Mouse (Mus musculus) forebrain, embryonic 12.5 days (tissue): Measurements from ENCODE around the gene Cd200. TPM values are rescaled to one million over a fixed set of nuclear protein-coding genes. Genes with fewer than 3 reads are reported as not detected.

Experiments
- ATAC-seq: fragments of 200-750 bp; cut with Nextera tagmentation; 2 replicates; pipeline ENCODE4 v1.8.0; 2017; ENCODE audit warnings: moderate TSS enrichment; ENCODE audit not compliant: low FRiP score
- H3K27ac ChIP-seq: fragments of 300-500 bp; sonication (generic); 2 replicates; pipeline ENCODE4 v1.5.1; 2016; ENCODE audit warnings: mild to moderate bottlenecking
- H3K27me3 ChIP-seq: fragments of 300-500 bp; sonication (generic); 2 replicates; pipeline ENCODE4 v1.6.1; 2016; ENCODE audit warnings: mild to moderate bottlenecking
- H3K36me3 ChIP-seq: fragments of 300-500 bp; sonication (generic); replicated peaks from 2 replicates; pipeline ENCODE4 v1.6.1; 2016; ENCODE audit warnings: mild to moderate bottlenecking
- H3K4me1 ChIP-seq: fragments of 300-500 bp; sonication (generic); 2 replicates; pipeline ENCODE4 v1.6.1; 2016
- H3K4me2 ChIP-seq: fragments of 300-500 bp; sonication (generic); 2 replicates; pipeline ENCODE4 v1.6.1; 2016; ENCODE audit warnings: mild to moderate bottlenecking, moderate library complexity
- H3K4me3 ChIP-seq: fragments of 300-500 bp; sonication (generic); replicated peaks from 2 replicates; pipeline ENCODE4 v1.5.1; 2016; ENCODE audit warnings: mild to moderate bottlenecking
- H3K9ac ChIP-seq: fragments of 300-500 bp; sonication (generic); 2 replicates; pipeline ENCODE4 v1.6.1; 2016; ENCODE audit warnings: mild to moderate bottlenecking
- H3K9me3 ChIP-seq: fragments of 300-500 bp; sonication (generic); 2 replicates; pipeline ENCODE4 v1.6.1; 2016
- whole genome bisulfite sequencing: fragments of 180-500 bp; shearing (Covaris S2); methylation state at CpG from one replicate; pipeline ENCODE4 v1.1.7; 2016; 5-methylcytosine and 5-hydroxymethylcytosine counted together
- polyA plus RNA-seq: library from polyadenylated mRNA; unstranded; fragments of >200 nt; fragmentation: Nextera tagmentation; extraction: Ambion mirVana; gene quantifications from 2 replicates; pipeline ENCODE4 v1.2.1, GENCODE M21; 2016

Gene Cd200
- polyA plus RNA-seq, 1 experiment from 2014 or later: 58.9 TPM

GRCm38 (mm10) chr16:45399411-45399810 is 9.4 kb downstream of the Cd200 start:
- WGBS: 84% methylated on average over 3 of the region's 3 CpGs
- Histone ChIP-seq H3K4me1 (no peaks in the 10 kb centered on the region), H3K4me2 (no peak overlapping the region), H3K4me3 (no peak overlapping the region), H3K27ac (no peak overlapping the region), H3K9ac (no peak overlapping the region), H3K36me3 (peaks cover 4% of the 10 kb centered on the region; the same call in 1 of the 2 replicates), H3K27me3 (no peaks in the 10 kb centered on the region), H3K9me3 (no peaks in the 10 kb centered on the region)
- ATAC-seq: no peak

GRCm38 (mm10) chr16:45397440-45397839 is 11.4 kb downstream of the Cd200 start:
- ATAC-seq: no peak
- no peak overlapping the region for H3K27ac ChIP-seq
- H3K4me3 ChIP-seq: no peak overlapping the region
- H3K9me3 ChIP-seq: no peaks in the 10 kb centered on the region
- no peak overlapping the region for H3K4me2 ChIP-seq
- no peaks in the 10 kb centered on the region for H3K27me3 ChIP-seq
- peaks cover 10% of the 10 kb centered on the region; the same call in 1 of the 2 replicates for H3K36me3 ChIP-seq
- 0 out of 2 replicates have a peak, but pooled peaks cover 2% of the 10 kb centered on the region for H3K4me1 ChIP-seq
- WGBS: 74% methylated on average over 2 of the region's 2 CpGs
- no peak overlapping the region for H3K9ac ChIP-seq

- 80% methylated on average over 6 of the region's 6 CpGs for WGBS
- ATAC-seq: no peak
- Histone ChIP-seq H3K4me3 (no peak overlapping the region), H3K9ac (no peak overlapping the region), H3K4me2 (no peak overlapping the region), H3K4me1 (peaks cover 5% of the 10 kb centered on the region; the same call in 1 of the 2 replicates), H3K9me3 (no peaks in the 10 kb centered on the region), H3K27me3 (no peaks in the 10 kb centered on the region), H3K36me3 (peaks cover 10% of the 10 kb centered on the region; the same call in 1 of the 2 replicates), H3K27ac (no peak overlapping the region)
Observed at GRCm38 (mm10) chr16:45392246-45392645, 16.6 kb downstream of the Cd200 start.

- no peak overlapping the region for H3K9ac ChIP-seq
Observed at GRCm38 (mm10) chr16:45391680-45392079, 17.2 kb downstream of the Cd200 start.

GRCm38 (mm10) chr16:45390286-45390956 is 18.4 kb downstream of the Cd200 start:
- no peaks in the 10 kb centered on the region for H3K9me3 ChIP-seq
- H3K4me3 ChIP-seq: no peak overlapping the region
- no peak overlapping the region for H3K9ac ChIP-seq
- no peak overlapping the region for H3K4me2 ChIP-seq
- no peak overlapping the region for H3K27ac ChIP-seq
- peaks cover 5% of the 10 kb centered on the region; the same call in 1 of the 2 replicates for H3K4me1 ChIP-seq
- H3K36me3 ChIP-seq: peaks cover 10% of the 10 kb centered on the region; the same call in 1 of the 2 replicates
- ATAC-seq: no peak
- WGBS: 82% methylated on average over 5 of the region's 5 CpGs
- H3K27me3 ChIP-seq: no peaks in the 10 kb centered on the region

More at GRCm38 (mm10) chr16:45391680-45392079, 17.2 kb downstream of the Cd200 start:
- Histone ChIP-seq H3K4me1 (peaks cover 5% of the 10 kb centered on the region; the same call in 1 of the 2 replicates), H3K9me3 (no peaks in the 10 kb centered on the region), H3K36me3 (peaks cover 10% of the 10 kb centered on the region; the same call in 1 of the 2 replicates), H3K4me2 (no peak overlapping the region), H3K27me3 (no peaks in the 10 kb centered on the region), H3K4me3 (no peak overlapping the region), H3K27ac (no peak overlapping the region)
- WGBS: 74% methylated on average over 3 of the region's 3 CpGs
- ATAC-seq: no peak

- ATAC-seq: no peak
- Histone ChIP-seq H3K36me3 (peaks cover 10% of the 10 kb centered on the region; the same call in 1 of the 2 replicates), H3K4me3 (no peak overlapping the region), H3K4me2 (no peak overlapping the region), H3K9me3 (no peaks in the 10 kb centered on the region), H3K27me3 (no peaks in the 10 kb centered on the region), H3K4me1 (peaks cover 5% of the 10 kb centered on the region; the same call in 1 of the 2 replicates), H3K27ac (no peak overlapping the region), H3K9ac (no peak overlapping the region)
- 88% methylated on average over 2 of the region's 2 CpGs for WGBS
Observed at GRCm38 (mm10) chr16:45389833-45390232, 19.0 kb downstream of the Cd200 start.

- no peak overlapping the region for H3K4me3 ChIP-seq
- no peaks in the 10 kb centered on the region for H3K27me3 ChIP-seq
- H3K9me3 ChIP-seq: no peaks in the 10 kb centered on the region
- WGBS: 88% methylated on average over 2 of the region's 2 CpGs
- no peak overlapping the region for H3K4me2 ChIP-seq
- no peak for ATAC-seq
- H3K36me3 ChIP-seq: 0 out of 2 replicates have a peak, but pooled peaks cover 4% of the 10 kb centered on the region
- no peak overlapping the region for H3K9ac ChIP-seq
- H3K27ac ChIP-seq: no peak overlapping the region
- H3K4me1 ChIP-seq: peaks cover 5% of the 10 kb centered on the region; the same call in 1 of the 2 replicates
Observed at GRCm38 (mm10) chr16:45389041-45389440, 19.8 kb downstream of the Cd200 start.

GRCm38 (mm10) chr16:45381811-45382210 is 27.0 kb downstream of the Cd200 start:
- no peaks in the 10 kb centered on the region for H3K36me3 ChIP-seq
- 79% methylated on average over 3 of the region's 3 CpGs for WGBS
- H3K27me3 ChIP-seq: no peaks in the 10 kb centered on the region
- H3K27ac ChIP-seq: no peak overlapping the region
- no peak overlapping the region for H3K4me3 ChIP-seq
- H3K9me3 ChIP-seq: no peaks in the 10 kb centered on the region
- ATAC-seq: no peak
- no peaks in the 10 kb centered on the region for H3K4me1 ChIP-seq
- H3K4me2 ChIP-seq: no peak overlapping the region
- no peak overlapping the region for H3K9ac ChIP-seq

- Histone ChIP-seq H3K4me2 (no peak overlapping the region), H3K4me1 (no peaks in the 10 kb centered on the region), H3K36me3 (no peaks in the 10 kb centered on the region), H3K27me3 (no peaks in the 10 kb centered on the region), H3K27ac (no peak overlapping the region), H3K9ac (no peak overlapping the region), H3K9me3 (no peaks in the 10 kb centered on the region), H3K4me3 (no peak overlapping the region)
- 87% methylated on average over 3 of the region's 3 CpGs for WGBS
- ATAC-seq: no peak
Observed at GRCm38 (mm10) chr16:45378959-45379358, 29.9 kb downstream of the Cd200 start.

- Histone ChIP-seq H3K9me3 (no peaks in the 10 kb centered on the region), H3K27ac (no peak overlapping the region), H3K4me1 (no peaks in the 10 kb centered on the region), H3K4me3 (no peak overlapping the region), H3K9ac (no peak overlapping the region), H3K4me2 (no peak overlapping the region), H3K36me3 (no peaks in the 10 kb centered on the region), H3K27me3 (no peaks in the 10 kb centered on the region)
- 89% methylated on average over 5 of the region's 5 CpGs for WGBS
- ATAC-seq: no peak
Observed at GRCm38 (mm10) chr16:45378147-45378943, 30.5 kb downstream of the Cd200 start.

GRCm38 (mm10) chr16:45377332-45377731 is 31.5 kb downstream of the Cd200 start:
- no peaks in the 10 kb centered on the region for H3K36me3 ChIP-seq
- no peak overlapping the region for H3K27ac ChIP-seq
- H3K9me3 ChIP-seq: no peaks in the 10 kb centered on the region
- 90% methylated on average over 4 of the region's 4 CpGs for WGBS
- H3K4me3 ChIP-seq: no peak overlapping the region
- no peak for ATAC-seq
- H3K4me1 ChIP-seq: no peaks in the 10 kb centered on the region
- no peaks in the 10 kb centered on the region for H3K27me3 ChIP-seq
- H3K4me2 ChIP-seq: no peak overlapping the region
- H3K9ac ChIP-seq: no peak overlapping the region

- Histone ChIP-seq H3K36me3 (no peaks in the 10 kb centered on the region), H3K27me3 (no peaks in the 10 kb centered on the region), H3K4me2 (no peak overlapping the region), H3K9me3 (no peaks in the 10 kb centered on the region), H3K4me3 (no peak overlapping the region), H3K27ac (no peak overlapping the region), H3K4me1 (no peaks in the 10 kb centered on the region), H3K9ac (no peak overlapping the region)
- WGBS: 84% methylated on average over 2 of the region's 2 CpGs
- no peak for ATAC-seq
Observed at GRCm38 (mm10) chr16:45376812-45377211, 32.0 kb downstream of the Cd200 start.
